Mouse (Mus musculus): ENCODE results near the gene Hsd11b1. TPM values are rescaled to one million over a fixed set of nuclear protein-coding genes. Genes with fewer than 3 reads are reported as not detected.

The Hsd11b1 gene
- total and polyA plus RNA-seq, 3 experiments = 10.5 to 20.9 (median 15.1) TPM

DNA sequence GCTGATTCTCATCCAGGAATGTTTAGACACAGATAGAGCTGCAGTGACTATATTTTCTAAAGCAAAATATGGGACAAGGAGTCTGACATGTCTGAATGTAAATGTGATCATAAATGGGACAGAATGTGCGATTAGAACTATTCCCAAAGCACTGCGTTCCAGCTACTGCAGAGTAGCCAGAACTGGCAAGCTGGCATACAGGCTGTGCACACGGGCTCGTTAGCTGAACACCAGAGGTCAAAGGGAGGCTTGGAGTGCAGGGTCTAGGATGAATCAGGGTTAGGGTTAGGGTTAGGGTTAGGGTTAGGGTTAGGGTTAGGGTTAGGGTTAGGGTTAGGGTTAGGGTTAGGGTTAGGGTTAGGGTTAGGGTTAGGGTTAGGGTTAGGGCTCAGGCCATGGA lies 36.3 kb downstream of the Hsd11b1 start:
- H3K27me3 ChIP-seq (ENCODE audit: control insufficient read depth, insufficient read depth, low read length) = no peaks in the 10 kb centered on the region
- H3K27ac ChIP-seq = no peak overlapping the region
- no peak for TF ChIP-seq POLR2A (IDR thresholded peaks at IDR 0.05; ENCODE audit: insufficient read depth, low read depth, low read length)
- TF ChIP-seq EP300 (IDR thresholded peaks at IDR 0.05; ENCODE audit: insufficient read depth, low read depth, low read length) = no peak
- no peak for TF ChIP-seq CTCF (IDR thresholded peaks at IDR 0.05)
- intact Hi-C loops (cut with DNase I) = no loop called here
- no peak for DNase-seq
- H3K36me3 ChIP-seq (ENCODE audit: control insufficient read depth, insufficient read depth, low read length) = no peaks in the 10 kb centered on the region
- H3K4me1 ChIP-seq (ENCODE audit: control insufficient read depth, insufficient read depth, low read length) = peaks cover 1% of the 10 kb centered on the region; the same call in 1 of the 2 replicates
- H3K9ac ChIP-seq (ENCODE audit: low read depth, low read length) = no peak overlapping the region
- no peak overlapping the region for H3K4me3 ChIP-seq
- WGBS = 84% methylated on average over 4 of the region's 4 CpGs
- no peaks in the 10 kb centered on the region for H3K79me2 ChIP-seq (replicated peaks; ENCODE audit: control insufficient read depth, insufficient read depth, low read length)

DNA sequence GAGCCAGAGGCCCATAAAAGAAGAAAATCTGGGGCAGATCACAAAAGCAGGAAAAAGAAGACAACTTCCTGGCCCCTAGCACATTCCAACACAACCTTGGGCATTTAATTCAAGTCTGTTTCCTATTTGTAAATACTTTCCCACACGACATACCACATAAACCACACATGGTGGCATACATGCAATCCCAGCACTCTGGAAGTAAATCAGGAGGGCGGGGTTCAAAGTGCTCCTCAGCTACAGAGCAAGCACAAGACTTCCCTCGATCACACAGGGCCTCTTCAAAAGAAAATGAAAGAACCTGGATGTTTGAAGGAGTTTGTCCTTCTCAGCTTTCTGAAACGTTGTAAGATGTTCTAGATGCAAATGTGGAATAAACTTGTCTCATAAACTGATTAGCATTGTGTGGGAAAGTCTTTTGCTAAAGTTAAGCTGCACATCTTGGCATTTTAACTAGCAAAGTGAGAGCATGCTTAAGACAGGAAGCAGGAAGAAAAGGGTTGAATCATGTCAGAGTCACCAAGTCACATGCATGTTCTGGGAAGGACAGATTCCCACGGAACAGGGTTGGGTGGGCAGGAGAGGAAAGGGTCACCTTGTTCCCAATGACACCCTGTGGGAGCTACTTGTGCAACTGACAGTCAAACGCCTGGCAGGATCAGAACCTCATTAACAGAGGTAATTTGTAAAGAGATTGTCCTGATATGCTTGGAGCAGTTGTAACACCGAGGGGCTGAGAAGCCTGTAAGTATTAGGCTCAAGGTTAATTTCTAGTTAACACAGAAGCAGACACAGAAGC lies 37.0 kb downstream of the Hsd11b1 start:
- TF ChIP-seq CTCF (IDR thresholded peaks at IDR 0.05) = no peak
- TF ChIP-seq EP300 (IDR thresholded peaks at IDR 0.05; ENCODE audit: insufficient read depth, low read depth, low read length) = no peak
- no peak for TF ChIP-seq POLR2A (IDR thresholded peaks at IDR 0.05; ENCODE audit: insufficient read depth, low read depth, low read length)
- Histone ChIP-seq H3K4me3 (no peak overlapping the region), H3K9ac (ENCODE audit: low read depth, low read length) (no peak overlapping the region), H3K4me1 (ENCODE audit: control insufficient read depth, insufficient read depth, low read length) (peaks cover 1% of the 10 kb centered on the region; the same call in 1 of the 2 replicates), H3K36me3 (ENCODE audit: control insufficient read depth, insufficient read depth, low read length) (no peaks in the 10 kb centered on the region), H3K27me3 (ENCODE audit: control insufficient read depth, insufficient read depth, low read length) (no peaks in the 10 kb centered on the region), H3K27ac (no peak overlapping the region), H3K79me2 (replicated peaks; ENCODE audit: control insufficient read depth, insufficient read depth, low read length) (no peaks in the 10 kb centered on the region)
- intact Hi-C loops (cut with DNase I) = no loop called here
- no peak for DNase-seq
- 38% methylated on average over 7 of the region's 7 CpGs for WGBS

DNA sequence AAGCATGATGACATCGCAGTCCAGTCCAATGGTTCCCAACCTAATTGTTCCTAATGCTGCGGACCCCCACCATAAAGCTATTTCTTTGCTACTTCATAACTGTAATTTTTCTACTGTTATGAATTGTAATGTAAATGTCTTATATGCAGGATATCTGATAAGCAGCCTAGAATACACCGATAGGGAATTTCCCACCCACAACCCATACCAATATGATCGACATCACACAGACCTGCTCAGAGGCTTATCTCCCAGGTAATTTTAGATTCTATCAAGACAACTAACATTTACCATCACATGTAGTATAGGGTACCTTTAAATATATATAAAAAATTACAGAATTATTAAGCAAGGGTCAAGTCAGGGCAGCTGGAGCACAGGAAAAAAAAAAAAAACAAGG lies 37.8 kb downstream of the Hsd11b1 start:
- H3K4me3 ChIP-seq = no peak overlapping the region
- TF ChIP-seq POLR2A (IDR thresholded peaks at IDR 0.05; ENCODE audit: insufficient read depth, low read depth, low read length) = no peak
- TF ChIP-seq CTCF (IDR thresholded peaks at IDR 0.05) = no peak
- no peak for TF ChIP-seq EP300 (IDR thresholded peaks at IDR 0.05; ENCODE audit: insufficient read depth, low read depth, low read length)
- no peak for DNase-seq
- no peak overlapping the region for H3K9ac ChIP-seq (ENCODE audit: low read depth, low read length)
- no peak overlapping the region for H3K27ac ChIP-seq
- H3K27me3 ChIP-seq (ENCODE audit: control insufficient read depth, insufficient read depth, low read length) = no peaks in the 10 kb centered on the region
- H3K79me2 ChIP-seq (replicated peaks; ENCODE audit: control insufficient read depth, insufficient read depth, low read length) = no peaks in the 10 kb centered on the region
- H3K36me3 ChIP-seq (ENCODE audit: control insufficient read depth, insufficient read depth, low read length) = no peaks in the 10 kb centered on the region
- WGBS = 90% methylated on average over 4 of the region's 4 CpGs
- H3K4me1 ChIP-seq (ENCODE audit: control insufficient read depth, insufficient read depth, low read length) = peaks cover 1% of the 10 kb centered on the region; the same call in 1 of the 2 replicates
- intact Hi-C loops (cut with DNase I) = no loop called here

- H3K4me3 ChIP-seq = no peak overlapping the region
- H3K27me3 ChIP-seq (ENCODE audit: control insufficient read depth, insufficient read depth, low read length) = no peaks in the 10 kb centered on the region
- no peak overlapping the region for H3K9ac ChIP-seq (ENCODE audit: low read depth, low read length)
- H3K79me2 ChIP-seq (replicated peaks; ENCODE audit: control insufficient read depth, insufficient read depth, low read length) = no peaks in the 10 kb centered on the region
- no peak overlapping the region for H3K27ac ChIP-seq
- DNase-seq = no peak
- WGBS = 79% methylated on average over 3 of the region's 3 CpGs
- intact Hi-C loops (cut with DNase I) = no loop called here
- no peak for TF ChIP-seq CTCF (IDR thresholded peaks at IDR 0.05)
- TF ChIP-seq POLR2A (IDR thresholded peaks at IDR 0.05; ENCODE audit: insufficient read depth, low read depth, low read length) = no peak
- TF ChIP-seq EP300 (IDR thresholded peaks at IDR 0.05; ENCODE audit: insufficient read depth, low read depth, low read length) = no peak
- H3K36me3 ChIP-seq (ENCODE audit: control insufficient read depth, insufficient read depth, low read length) = no peaks in the 10 kb centered on the region
- H3K4me1 ChIP-seq (ENCODE audit: control insufficient read depth, insufficient read depth, low read length) = peaks cover 1% of the 10 kb centered on the region; the same call in 1 of the 2 replicates
Observed at GRCm38 (mm10) chr1:193225531-193225930, 38.3 kb downstream of the Hsd11b1 start.

- H3K79me2 ChIP-seq (replicated peaks; ENCODE audit: control insufficient read depth, insufficient read depth, low read length) = no peaks in the 10 kb centered on the region
- WGBS = 59% methylated on average over 5 of the region's 5 CpGs
- no peaks in the 10 kb centered on the region for H3K27me3 ChIP-seq (ENCODE audit: control insufficient read depth, insufficient read depth, low read length)
- no peak overlapping the region for H3K4me3 ChIP-seq
- no peak overlapping the region for H3K27ac ChIP-seq
- no peak for DNase-seq
- TF ChIP-seq EP300 (IDR thresholded peaks at IDR 0.05; ENCODE audit: insufficient read depth, low read depth, low read length) (no peak), POLR2A (IDR thresholded peaks at IDR 0.05; ENCODE audit: insufficient read depth, low read depth, low read length) (no peak), CTCF (IDR thresholded peaks at IDR 0.05) (no peak)
- H3K36me3 ChIP-seq (ENCODE audit: control insufficient read depth, insufficient read depth, low read length) = no peaks in the 10 kb centered on the region
- H3K4me1 ChIP-seq (ENCODE audit: control insufficient read depth, insufficient read depth, low read length) = no peaks in the 10 kb centered on the region
- H3K9ac ChIP-seq (ENCODE audit: low read depth, low read length) = no peak overlapping the region
- intact Hi-C loops (cut with DNase I) = no loop called here
Observed at GRCm38 (mm10) chr1:193220408-193220807, 43.5 kb downstream of the Hsd11b1 start.

DNA sequence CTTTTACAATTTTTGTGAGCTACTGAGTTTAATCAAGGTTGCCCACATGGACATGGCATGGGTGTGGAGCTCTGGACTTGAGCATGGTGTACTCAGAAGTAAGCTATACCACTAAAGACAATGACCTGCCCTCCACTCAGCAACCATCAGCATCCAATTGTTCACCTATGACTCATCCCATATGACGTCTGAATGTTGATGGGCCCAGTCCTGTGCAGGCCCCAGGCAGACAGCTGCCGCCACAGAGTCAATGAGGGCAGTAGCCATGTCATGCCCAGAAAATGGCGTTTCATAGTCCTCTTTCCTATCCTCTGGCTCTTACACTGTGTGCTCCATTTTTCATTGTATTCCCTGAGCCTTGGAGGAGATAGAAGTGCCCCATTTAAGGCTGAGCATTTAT lies 47.9 kb downstream of the Hsd11b1 start:
- no peak overlapping the region for H3K27ac ChIP-seq
- H3K4me3 ChIP-seq = no peak overlapping the region
- WGBS = 74% methylated on average over 3 of the region's 3 CpGs
- no peaks in the 10 kb centered on the region for H3K27me3 ChIP-seq (ENCODE audit: control insufficient read depth, insufficient read depth, low read length)
- H3K36me3 ChIP-seq (ENCODE audit: control insufficient read depth, insufficient read depth, low read length) = no peaks in the 10 kb centered on the region
- intact Hi-C loops (cut with DNase I) = no loop called here
- DNase-seq = no peak
- TF ChIP-seq CTCF (IDR thresholded peaks at IDR 0.05) = no peak
- no peak for TF ChIP-seq EP300 (IDR thresholded peaks at IDR 0.05; ENCODE audit: insufficient read depth, low read depth, low read length)
- no peak for TF ChIP-seq POLR2A (IDR thresholded peaks at IDR 0.05; ENCODE audit: insufficient read depth, low read depth, low read length)
- no peaks in the 10 kb centered on the region for H3K79me2 ChIP-seq (replicated peaks; ENCODE audit: control insufficient read depth, insufficient read depth, low read length)
- no peak overlapping the region for H3K9ac ChIP-seq (ENCODE audit: low read depth, low read length)
- H3K4me1 ChIP-seq (ENCODE audit: control insufficient read depth, insufficient read depth, low read length) = peaks cover 1% of the 10 kb centered on the region

Data from heart, adult 2 months (tissue).